Mouse (Mus musculus) adipocyte (in vitro differentiated cells): Measurements from ENCODE around the gene Hist4h4.

Experiments used
- DNase-seq: peaks from one replicate; pipeline ENCODE4 v3.0.0-alpha.2; 2016; ENCODE audit warnings: low spot score

The Hist4h4 gene

GRCm38 (mm10) chr6:136803739-136804633 is at the start of gene Hist4h4:
Gene Hist4h4 (minus strand): TSS chr6:136804415.
- peak; percentile 100 for DNase-seq

GRCm38 (mm10) chr6:136852762-136853161 is 48.5 kb upstream of the Hist4h4 start:
- DNase-seq, result no peak

- no peak for DNase-seq
Measured at GRCm38 (mm10) chr6:136852348-136852747, 48.1 kb upstream of the Hist4h4 start.

GRCm38 (mm10) chr6:136850267-136850666 is 46.1 kb upstream of the Hist4h4 start:
- no peak for DNase-seq

GRCm38 (mm10) chr6:136848971-136849370 is 44.8 kb upstream of the Hist4h4 start:
- no peak for DNase-seq

GRCm38 (mm10) chr6:136848399-136848798 is 44.2 kb upstream of the Hist4h4 start:
- no peak for DNase-seq

GRCm38 (mm10) chr6:136847790-136848189 is 43.6 kb upstream of the Hist4h4 start:
- DNase-seq, result peak; percentile 43

GRCm38 (mm10) chr6:136847267-136847666 is 43.1 kb upstream of the Hist4h4 start:
- DNase-seq, result no peak

GRCm38 (mm10) chr6:136845706-136846480 is 41.7 kb upstream of the Hist4h4 start:
- no peak for DNase-seq

- DNase-seq, result no peak
Measured at GRCm38 (mm10) chr6:136844903-136845302, 40.7 kb upstream of the Hist4h4 start.

GRCm38 (mm10) chr6:136837323-136837722 is 33.1 kb upstream of the Hist4h4 start:
- DNase-seq, result no peak

- no peak for DNase-seq
Measured at GRCm38 (mm10) chr6:136835352-136835751, 31.1 kb upstream of the Hist4h4 start, which contains the start of gene Smco3. Gene Smco3 (minus strand): TSS chr6:136835452.

GRCm38 (mm10) chr6:136831712-136832111 is 27.5 kb upstream of the Hist4h4 start:
- DNase-seq, result no peak

GRCm38 (mm10) chr6:136828681-136829080 is 24.5 kb upstream of the Hist4h4 start:
- DNase-seq, result no peak

- DNase-seq, result peak; percentile 99
Measured at GRCm38 (mm10) chr6:136827881-136828561, 23.8 kb upstream of the Hist4h4 start, which contains the start of gene Wbp11. Gene Wbp11 (minus strand): TSS chr6:136828233.

- peak; percentile 68 for DNase-seq
Measured at GRCm38 (mm10) chr6:136827516-136827880, 23.3 kb upstream of the Hist4h4 start, which contains the start of gene BC049715. Gene BC049715 (plus strand): TSS chr6:136827626.

- peak; percentile 33 for DNase-seq
Measured at GRCm38 (mm10) chr6:136827116-136827515, 22.9 kb upstream of the Hist4h4 start.

GRCm38 (mm10) chr6:136824987-136825386 is 20.8 kb upstream of the Hist4h4 start:
- DNase-seq, result no peak

- no peak for DNase-seq
Measured at GRCm38 (mm10) chr6:136821086-136821485, 16.9 kb upstream of the Hist4h4 start.

- no peak for DNase-seq
Measured at GRCm38 (mm10) chr6:136820381-136820780, 16.2 kb upstream of the Hist4h4 start.

GRCm38 (mm10) chr6:136817549-136817948 is 13.3 kb upstream of the Hist4h4 start:
- no peak for DNase-seq

GRCm38 (mm10) chr6:136816826-136817225 is 12.6 kb upstream of the Hist4h4 start:
- no peak for DNase-seq
